Mouse (Mus musculus) large intestine, adult 2 months (tissue): ENCODE measurements around the gene Ung. TPM values are rescaled to one million over a fixed set of nuclear protein-coding genes. Genes with fewer than 3 reads are reported as not detected.
A peak's percentile ranks its signal among the peaks of the same experiment; 100 is the strongest.

Source experiments
- DNase-seq: peaks from one replicate; pipeline ENCODE4 v3.0.0-alpha.2; 2012; ENCODE audit warnings: low read depth, low spot score
- WGBS: fragments of 180-500 bp; shearing (Covaris S2); methylation state at CpG from one replicate; pipeline ENCODE4 v1.1.7; 2018; 5-methylcytosine and 5-hydroxymethylcytosine counted together
- polyA plus RNA-seq: library from polyadenylated mRNA; depleted of rRNA; stranded (reverse); fragments of >200 nt; gene quantifications from 2 replicates; pipeline ENCODE4 v1.2.3, GENCODE M21; 2012

The Ung gene
- polyA plus RNA-seq, 1 experiment = 10.5 TPM

GRCm38 (mm10) chr5:114129550-114130210, 506 bp upstream of the Ung start:
- whole genome bisulfite sequencing = 61% methylated on average over 15 of the region's 15 CpGs
- DNase-seq = no peak

- peak; percentile 75 for DNase-seq
- under 1% methylated on average over 86 of the region's 87 CpGs for WGBS
These were observed 723 bp downstream of the Ung start for GRCm38 (mm10) chr5:114130698-114131520.

GRCm38 (mm10) chr5:114131521-114131840, 1.3 kb downstream of the Ung start:
- under 1% methylated on average over 15 of the region's 15 CpGs for WGBS
- DNase-seq = peak; percentile 67

- 90% methylated on average over 6 of the region's 6 CpGs for WGBS
- DNase-seq = no peak
These were observed 2.7 kb downstream of the Ung start for GRCm38 (mm10) chr5:114132841-114133240.

GRCm38 (mm10) chr5:114134091-114134534, 3.9 kb downstream of the Ung start:
- 33% methylated on average over 6 of the region's 6 CpGs for WGBS
- no peak for DNase-seq

- DNase-seq = no peak
- 92% methylated on average over 10 of the region's 10 CpGs for WGBS
These were observed 5.3 kb downstream of the Ung start for GRCm38 (mm10) chr5:114135516-114135915.

GRCm38 (mm10) chr5:114137481-114138276, 7.5 kb downstream of the Ung start:
- peak; percentile 50 for DNase-seq
- WGBS = 31% methylated on average over 15 of the region's 15 CpGs

GRCm38 (mm10) chr5:114138277-114139164, 8.3 kb downstream of the Ung start:
- DNase-seq = peak; percentile 63
- WGBS = 15% methylated on average over 21 of the region's 21 CpGs

- DNase-seq = peak; percentile 98
- WGBS = 8% methylated on average over 9 of the region's 9 CpGs
These were observed 9.0 kb downstream of the Ung start for GRCm38 (mm10) chr5:114139175-114139574.

GRCm38 (mm10) chr5:114146028-114146888, 16.1 kb downstream of the Ung start, which contains the start of gene Acacb:
Gene Acacb (plus strand): TSS chr5:114146535.
- no peak for DNase-seq
- 28% methylated on average over 19 of the region's 19 CpGs for WGBS

- WGBS = 71% methylated on average over 14 of the region's 14 CpGs
- no peak for DNase-seq
These were observed 17.1 kb downstream of the Ung start for GRCm38 (mm10) chr5:114147043-114147972.

GRCm38 (mm10) chr5:114152359-114153092, 22.3 kb downstream of the Ung start:
- 71% methylated on average over 12 of the region's 12 CpGs for WGBS
- no peak for DNase-seq

GRCm38 (mm10) chr5:114153490-114153889, 23.3 kb downstream of the Ung start:
- WGBS = 17% methylated on average over 12 of the region's 12 CpGs
- DNase-seq = no peak

- 59% methylated on average over 5 of the region's 5 CpGs for WGBS
- no peak for DNase-seq
These were observed 24.6 kb downstream of the Ung start for GRCm38 (mm10) chr5:114154765-114155164.

- 35% methylated on average over 9 of the region's 9 CpGs for WGBS
- DNase-seq = no peak
These were observed 25.2 kb downstream of the Ung start for GRCm38 (mm10) chr5:114155168-114155933.

- DNase-seq = no peak
- 70% methylated on average over 7 of the region's 7 CpGs for WGBS
These were observed 27.1 kb downstream of the Ung start for GRCm38 (mm10) chr5:114157236-114157635.
